Mouse (Mus musculus): Measurements from ENCODE around the gene Wscd2. TPM values are rescaled to one million over a fixed set of nuclear protein-coding genes. Genes with fewer than 3 reads are reported as not detected.

Wscd2 gene
- polyA plus RNA-seq, 1 experiment: not detected

DNA sequence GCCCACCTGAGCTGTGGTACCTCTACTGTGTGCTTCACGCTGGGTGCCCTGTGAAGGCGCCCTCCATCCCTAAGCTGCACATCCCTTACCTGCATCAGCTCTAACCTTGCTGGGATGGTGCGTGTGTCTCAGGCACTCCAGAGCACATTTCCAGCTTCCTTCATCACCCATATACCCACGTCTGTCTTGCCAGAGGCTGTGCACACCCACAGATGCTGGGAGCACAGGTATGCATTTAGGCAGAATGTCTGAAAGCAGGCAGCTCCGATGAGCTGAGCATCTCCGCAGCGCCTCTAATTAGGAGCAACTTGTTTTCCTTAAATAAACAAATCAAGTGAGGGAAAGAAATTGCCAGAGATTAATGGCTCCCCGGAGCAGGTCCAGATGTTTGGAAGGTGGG, 3.9 kb downstream of the Wscd2 start:
- Histone ChIP-seq H3K4me1 (no peaks in the 10 kb centered on the region), H3K9me3 (no peaks in the 10 kb centered on the region), H3K4me3 (replicated peaks) (no peak overlapping the region), H3K27me3 (replicated peaks) (peaks cover 55% of the 10 kb centered on the region), H3K36me3 (replicated peaks; ENCODE audit: low read length) (no peaks in the 10 kb centered on the region)
- no peak for TF ChIP-seq FLI1 (IDR thresholded peaks at IDR 0.05; ENCODE audit: low read length)
- TF ChIP-seq GATA1 (IDR thresholded peaks at IDR 0.05; ENCODE audit: borderline replicate concordance, low read length): no peak

DNA sequence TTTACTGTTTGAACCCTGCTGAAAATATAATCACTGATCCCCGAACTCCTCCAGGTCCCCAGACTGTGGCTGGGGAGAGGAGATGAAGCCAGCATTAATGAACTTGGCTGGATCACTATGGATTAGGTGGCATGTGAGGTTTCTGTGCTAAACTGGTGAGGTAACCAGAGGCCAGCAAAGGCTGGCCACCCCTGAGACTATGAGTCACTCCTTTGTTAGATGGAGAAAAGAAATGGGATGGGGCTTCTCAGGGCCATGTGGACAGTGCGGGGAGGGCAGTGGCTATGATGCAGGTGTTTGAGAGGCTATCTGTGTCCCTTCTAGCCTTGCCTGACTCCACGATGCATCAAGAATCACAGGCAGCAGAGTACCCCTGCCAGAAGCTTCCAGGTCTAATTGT, 6.8 kb downstream of the Wscd2 start:
- peaks cover 46% of the 10 kb centered on the region for H3K27me3 ChIP-seq (replicated peaks)
- H3K9me3 ChIP-seq: no peaks in the 10 kb centered on the region
- H3K36me3 ChIP-seq (replicated peaks; ENCODE audit: low read length): no peaks in the 10 kb centered on the region
- no peak for TF ChIP-seq FLI1 (IDR thresholded peaks at IDR 0.05; ENCODE audit: low read length)
- no peak for TF ChIP-seq GATA1 (IDR thresholded peaks at IDR 0.05; ENCODE audit: borderline replicate concordance, low read length)
- no peaks in the 10 kb centered on the region for H3K4me1 ChIP-seq
- H3K4me3 ChIP-seq (replicated peaks): no peak overlapping the region

DNA sequence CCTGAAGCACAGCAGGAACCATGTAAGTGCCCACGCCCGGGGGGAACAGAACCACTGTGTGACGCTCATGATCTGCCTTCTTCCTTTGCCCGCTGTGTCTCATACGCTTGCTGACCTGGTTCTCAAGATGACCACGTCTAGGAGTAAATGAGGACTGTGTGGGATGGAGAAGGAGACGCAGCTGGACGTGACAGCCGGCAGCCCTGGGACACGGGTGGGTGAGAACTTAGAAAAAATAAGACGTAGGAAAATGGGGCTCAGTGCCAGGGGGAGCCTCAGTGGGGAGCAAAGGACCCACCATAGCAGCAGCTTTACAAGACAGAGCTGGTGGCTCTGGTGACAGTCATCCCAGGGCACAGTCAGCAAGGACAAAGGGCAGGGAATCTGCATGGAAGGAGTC, 9.3 kb downstream of the Wscd2 start:
- TF ChIP-seq FLI1 (IDR thresholded peaks at IDR 0.05; ENCODE audit: low read length): no peak
- Histone ChIP-seq H3K9me3 (no peaks in the 10 kb centered on the region), H3K4me3 (replicated peaks) (no peak overlapping the region), H3K27me3 (replicated peaks) (peaks cover 34% of the 10 kb centered on the region), H3K4me1 (no peaks in the 10 kb centered on the region), H3K36me3 (replicated peaks; ENCODE audit: low read length) (no peaks in the 10 kb centered on the region)

DNA sequence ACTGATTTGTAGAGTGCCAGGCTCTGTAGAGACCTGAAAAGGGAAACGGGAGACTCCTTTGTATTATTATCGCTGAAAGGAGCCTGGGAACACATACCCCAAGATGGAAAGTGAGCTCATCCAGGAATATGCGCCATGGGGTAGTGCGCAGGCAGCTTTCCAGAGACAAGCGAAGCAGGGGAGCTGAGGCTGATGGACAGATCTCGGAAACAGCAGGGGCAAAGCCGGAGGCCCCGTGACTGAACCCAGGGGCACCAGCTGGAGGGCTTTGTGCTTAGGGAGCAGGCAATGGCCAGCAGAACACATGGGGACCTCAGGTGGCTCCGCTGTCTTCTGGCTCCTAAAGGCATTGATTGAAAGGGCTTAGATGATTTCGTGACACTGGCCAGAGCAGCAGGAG, 13.1 kb downstream of the Wscd2 start:
- peaks cover 12% of the 10 kb centered on the region for H3K4me1 ChIP-seq
- H3K9me3 ChIP-seq: no peaks in the 10 kb centered on the region
- no peaks in the 10 kb centered on the region for H3K36me3 ChIP-seq (replicated peaks; ENCODE audit: low read length)
- TF ChIP-seq GATA1 (IDR thresholded peaks at IDR 0.05; ENCODE audit: borderline replicate concordance, low read length) (no peak), FLI1 (IDR thresholded peaks at IDR 0.05; ENCODE audit: low read length) (no peak)
- H3K4me3 ChIP-seq (replicated peaks): no peak overlapping the region
- H3K27me3 ChIP-seq (replicated peaks): peaks cover 33% of the 10 kb centered on the region

DNA sequence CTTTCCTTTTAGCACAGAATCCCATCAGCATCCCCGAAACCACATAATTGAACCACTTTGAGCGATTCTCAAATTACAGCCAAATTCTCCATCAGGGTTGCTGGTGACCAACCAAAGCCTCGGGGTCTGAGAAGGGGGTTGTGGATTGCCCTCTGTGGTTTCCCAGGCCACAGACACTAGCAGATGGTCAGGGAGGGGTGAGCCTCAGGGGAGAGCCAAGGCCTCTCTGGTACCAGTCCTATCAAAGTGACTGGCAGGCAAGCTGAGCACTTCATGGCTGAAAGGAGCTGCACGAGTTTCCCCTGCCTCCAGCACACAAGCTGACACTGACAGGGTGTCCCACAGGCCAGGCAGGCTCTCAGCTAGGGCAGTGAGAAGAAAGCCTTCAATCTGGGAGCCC, 14.5 kb downstream of the Wscd2 start:
- no peaks in the 10 kb centered on the region for H3K9me3 ChIP-seq
- H3K36me3 ChIP-seq (replicated peaks; ENCODE audit: low read length): no peaks in the 10 kb centered on the region
- peaks cover 12% of the 10 kb centered on the region for H3K4me1 ChIP-seq
- no peak overlapping the region for H3K4me3 ChIP-seq (replicated peaks)
- no peak for TF ChIP-seq FLI1 (IDR thresholded peaks at IDR 0.05; ENCODE audit: low read length)
- TF ChIP-seq GATA1 (IDR thresholded peaks at IDR 0.05; ENCODE audit: borderline replicate concordance, low read length): no peak
- H3K27me3 ChIP-seq (replicated peaks): peaks cover 37% of the 10 kb centered on the region

- TF ChIP-seq GATA1 (IDR thresholded peaks at IDR 0.05; ENCODE audit: borderline replicate concordance, low read length) (no peak), FLI1 (IDR thresholded peaks at IDR 0.05; ENCODE audit: low read length) (no peak)
- peaks cover 40% of the 10 kb centered on the region for H3K27me3 ChIP-seq (replicated peaks)
- H3K4me1 ChIP-seq: peaks cover 12% of the 10 kb centered on the region
- H3K9me3 ChIP-seq: no peaks in the 10 kb centered on the region
- peak overlapping the region; percentile 5 for H3K4me3 ChIP-seq (replicated peaks)
- no peaks in the 10 kb centered on the region for H3K36me3 ChIP-seq (replicated peaks; ENCODE audit: low read length)
Observed at GRCm38 (mm10) chr5:113506065-113506464, 15.9 kb downstream of the Wscd2 start.

- Histone ChIP-seq H3K9me3 (no peaks in the 10 kb centered on the region), H3K4me1 (peaks cover 12% of the 10 kb centered on the region), H3K27me3 (replicated peaks) (peaks cover 35% of the 10 kb centered on the region), H3K4me3 (replicated peaks) (no peak overlapping the region), H3K36me3 (replicated peaks; ENCODE audit: low read length) (no peaks in the 10 kb centered on the region)
- TF ChIP-seq GATA1 (IDR thresholded peaks at IDR 0.05; ENCODE audit: borderline replicate concordance, low read length): no peak
- TF ChIP-seq FLI1 (IDR thresholded peaks at IDR 0.05; ENCODE audit: low read length): no peak
Observed at GRCm38 (mm10) chr5:113506779-113507178, 16.6 kb downstream of the Wscd2 start.

GRCm38 (mm10) chr5:113509167-113509566, 19.0 kb downstream of the Wscd2 start:
- no peaks in the 10 kb centered on the region for H3K9me3 ChIP-seq
- TF ChIP-seq GATA1 (IDR thresholded peaks at IDR 0.05; ENCODE audit: borderline replicate concordance, low read length): no peak
- TF ChIP-seq FLI1 (IDR thresholded peaks at IDR 0.05; ENCODE audit: low read length): no peak
- H3K27me3 ChIP-seq (replicated peaks): peaks cover 27% of the 10 kb centered on the region
- peaks cover 12% of the 10 kb centered on the region for H3K4me1 ChIP-seq
- H3K4me3 ChIP-seq (replicated peaks): no peak overlapping the region
- H3K36me3 ChIP-seq (replicated peaks; ENCODE audit: low read length): no peaks in the 10 kb centered on the region

DNA sequence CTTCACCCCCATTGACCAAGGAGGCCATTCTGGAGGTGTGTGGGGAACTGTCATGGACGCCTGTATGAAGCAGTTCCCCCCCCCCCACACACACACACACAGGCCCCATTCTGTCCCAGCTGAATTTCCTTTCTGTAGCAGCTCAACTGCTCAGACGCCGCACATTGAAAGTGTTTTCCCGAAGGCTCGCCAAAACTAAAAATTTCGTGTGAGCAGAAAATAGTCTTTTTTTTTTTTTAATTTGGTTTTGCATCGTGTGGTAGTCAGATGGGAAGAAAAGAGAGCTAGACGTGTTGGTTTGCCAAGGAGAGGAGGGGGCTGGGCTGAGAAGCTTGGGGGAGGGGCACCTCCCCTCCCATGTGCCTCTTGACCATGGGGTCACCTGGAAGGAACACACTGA, 23.5 kb downstream of the Wscd2 start:
- Histone ChIP-seq H3K36me3 (replicated peaks; ENCODE audit: low read length) (no peaks in the 10 kb centered on the region), H3K4me3 (replicated peaks) (no peak overlapping the region), H3K4me1 (no peaks in the 10 kb centered on the region), H3K9me3 (no peaks in the 10 kb centered on the region), H3K27me3 (replicated peaks) (peaks cover 38% of the 10 kb centered on the region)
- TF ChIP-seq FLI1 (IDR thresholded peaks at IDR 0.05; ENCODE audit: low read length) (no peak), GATA1 (IDR thresholded peaks at IDR 0.05; ENCODE audit: borderline replicate concordance, low read length) (no peak)

DNA sequence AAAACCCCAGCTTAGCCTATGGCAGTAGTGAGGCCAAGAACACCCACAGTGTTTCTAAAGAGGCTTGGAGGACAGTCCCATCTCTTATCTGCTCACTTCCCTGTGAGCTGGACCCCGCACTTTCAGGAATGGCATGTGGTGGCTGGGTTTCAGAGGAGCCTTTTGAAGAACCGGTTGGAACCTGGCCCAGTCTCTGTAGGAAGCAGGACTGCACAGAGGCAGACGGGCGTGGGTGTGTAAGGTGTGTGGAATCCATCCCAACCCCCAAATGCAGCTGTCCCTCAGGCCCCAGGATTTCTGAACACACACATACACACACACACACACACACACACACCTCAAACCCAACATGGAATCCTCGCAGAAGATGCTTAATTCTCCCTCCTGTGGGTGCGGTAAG, 23.9 kb downstream of the Wscd2 start:
- Histone ChIP-seq H3K4me3 (replicated peaks) (no peak overlapping the region), H3K36me3 (replicated peaks; ENCODE audit: low read length) (no peaks in the 10 kb centered on the region), H3K4me1 (no peaks in the 10 kb centered on the region), H3K9me3 (no peaks in the 10 kb centered on the region), H3K27me3 (replicated peaks) (peaks cover 36% of the 10 kb centered on the region)
- TF ChIP-seq FLI1 (IDR thresholded peaks at IDR 0.05; ENCODE audit: low read length): no peak
- no peak for TF ChIP-seq GATA1 (IDR thresholded peaks at IDR 0.05; ENCODE audit: borderline replicate concordance, low read length)

Measured in megakaryocyte, embryonic 14.5 days (primary cell).